Mouse (Mus musculus) lung, adult 2 months (tissue): Measurements from ENCODE around the gene Serpina1b.

Source experiments
- CTCF ChIP-seq: fragments of 200-500 bp; IDR thresholded peaks from 2 replicates; pipeline ENCODE4 v1.5.1; 2011; ENCODE audit warnings: mild to moderate bottlenecking, low read length, control low read depth; ENCODE audit not compliant: insufficient read depth
- POLR2A ChIP-seq: fragments of 200-500 bp; IDR thresholded peaks from 2 replicates; pipeline ENCODE4 v1.6.1; 2011; ENCODE audit warnings: low read depth, mild to moderate bottlenecking, control low read depth, low read length, borderline replicate concordance; ENCODE audit errors: extremely low read depth

DNA sequence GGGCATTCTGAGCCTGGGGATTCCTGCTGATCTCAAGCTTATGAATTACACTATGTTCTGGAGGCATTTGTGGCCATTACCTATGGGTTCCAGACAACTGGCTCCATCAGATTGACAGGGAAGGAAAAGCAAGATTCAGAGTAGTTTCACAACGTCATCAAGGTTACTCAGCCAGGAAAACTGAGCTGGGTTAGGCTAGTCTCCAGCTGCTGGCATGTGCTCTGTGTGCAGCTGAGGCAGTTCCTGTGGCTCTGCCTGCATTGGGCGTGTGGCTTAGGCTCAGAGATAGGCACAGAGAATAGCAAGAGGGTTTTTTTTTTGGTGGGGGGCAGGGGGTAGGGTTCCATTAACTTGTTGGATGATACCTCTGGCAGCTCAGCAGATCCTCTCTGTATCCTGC is 124.6 kb downstream of the Serpina1b start:
- TF ChIP-seq CTCF (no peak), POLR2A (no peak)
